Mouse (Mus musculus) heart, postnatal 0 days (tissue): ENCODE results near the gene Fmr1. TPM values are rescaled to one million over a fixed set of nuclear protein-coding genes. Genes with fewer than 3 reads are reported as not detected.

Experiments used
- ATAC-seq: fragments of 200-750 bp; cut with Nextera tagmentation; 2 replicates; pipeline ENCODE4 v1.8.0; 2017; ENCODE audit warnings: low read depth, moderate number of reproducible peaks, moderate library complexity; ENCODE audit not compliant: insufficient read depth
- DNase-seq: peaks from one replicate; pipeline ENCODE4 v3.0.0-alpha.2; 2016; ENCODE audit warnings: low spot score
- H3K27ac ChIP-seq: fragments of 300-500 bp; sonication (generic); 2 replicates; pipeline ENCODE4 v1.5.1; 2014; ENCODE audit warnings: low read depth, mild to moderate bottlenecking
- H3K27me3 ChIP-seq: fragments of 300-500 bp; sonication (generic); 2 replicates; pipeline ENCODE4 v1.6.1; 2014; ENCODE audit warnings: low read length, mixed read lengths; ENCODE audit not compliant: control insufficient read depth, insufficient read depth
- H3K36me3 ChIP-seq: fragments of 300-500 bp; sonication (generic); replicated peaks from 2 replicates; pipeline ENCODE4 v1.6.1; 2014; ENCODE audit warnings: low read length, mixed read lengths; ENCODE audit not compliant: control insufficient read depth, insufficient read depth
- H3K4me1 ChIP-seq: fragments of 300-500 bp; sonication (generic); 2 replicates; pipeline ENCODE4 v1.6.1; 2014; ENCODE audit warnings: antibody characterized with exemption; ENCODE audit not compliant: control insufficient read depth, insufficient read depth
- H3K4me2 ChIP-seq: fragments of 300-500 bp; sonication (generic); 2 replicates; pipeline ENCODE4 v1.6.1; 2014; ENCODE audit warnings: low read depth, mild to moderate bottlenecking, low read length, moderate library complexity
- H3K4me3 ChIP-seq: fragments of 300-500 bp; sonication (generic); 2 replicates; pipeline ENCODE4 v1.5.1; 2014; ENCODE audit warnings: low read depth, low read length
- H3K9ac ChIP-seq: fragments of 300-500 bp; sonication (generic); replicated peaks from 2 replicates; pipeline ENCODE4 v1.6.1; 2014; ENCODE audit warnings: low read depth, low read length, mixed read lengths
- H3K9me3 ChIP-seq: fragments of 300-500 bp; sonication (generic); replicated peaks from 2 replicates; pipeline ENCODE4 v1.6.1; 2016; ENCODE audit warnings: low read length; ENCODE audit not compliant: control insufficient read depth
- CTCF ChIP-seq: IDR thresholded peaks from 2 replicates; pipeline ENCODE4 v1.5.1; 2016; ENCODE audit warnings: antibody characterized with exemption, control low read depth, low read depth
- EP300 ChIP-seq: IDR thresholded peaks from 2 replicates; pipeline ENCODE4 v1.6.1; 2016; ENCODE audit warnings: antibody characterized with exemption, low read depth
- WGBS: fragments of 180-500 bp; shearing (Covaris S2); extraction: QIAGEN DNeasy Blood & Tissue Kit; methylation state at CpG from one replicate; pipeline ENCODE4 v1.1.7; 2014; 5-methylcytosine and 5-hydroxymethylcytosine counted together
- polyA plus RNA-seq: library from polyadenylated mRNA; unstranded; fragments of >200 nt; fragmentation: Nextera tagmentation; extraction: Ambion mirVana; gene quantifications from 2 replicates; pipeline ENCODE4 v1.2.1, GENCODE M21; 2015
- total RNA-seq: library from RNA; depleted of rRNA; stranded (reverse); fragments of >200 nt; gene quantifications from 2 replicates; pipeline ENCODE4 v1.2.3, GENCODE M21; 2014; ENCODE audit warnings: low replicate concordance; rRNA removed

Gene Fmr1
- total RNA-seq (15.0 and 16.1 TPM in 2 replicates), polyA plus RNA-seq (18.3 and 20.9 TPM in 2 replicates)

DNA sequence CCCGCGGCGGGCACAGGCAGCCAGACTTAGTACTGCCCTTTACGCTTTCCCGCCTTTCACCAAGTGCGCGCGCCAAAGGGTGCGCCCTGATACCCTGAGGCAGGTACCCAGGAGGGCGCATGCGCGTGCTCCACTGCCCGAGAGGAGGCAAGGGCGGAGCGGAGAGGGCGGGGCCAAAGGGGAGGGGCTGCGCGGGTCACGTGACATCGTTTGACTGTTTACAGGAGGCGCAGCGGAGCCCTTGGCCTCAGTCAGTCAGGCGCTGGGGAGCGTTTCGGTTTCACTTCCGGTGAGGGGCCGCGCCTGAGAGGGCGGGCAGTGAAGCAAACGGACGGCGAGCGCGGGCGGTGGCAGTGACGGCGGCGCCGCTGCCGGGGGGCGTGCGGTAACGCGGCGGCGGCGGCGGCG is at the start of gene Fmr1:
Fmr1 (plus strand) TSS at position 209 of the 408 bp plus-strand sequence.
- peak within 1 kb of the TSS; percentile 84 for H3K9ac ChIP-seq
- H3K27ac ChIP-seq, result peak within 1 kb of the TSS; percentile 94
- TF ChIP-seq EP300 (no peak), CTCF (no peak)
- no peaks in the 10 kb centered on the region for H3K4me1 ChIP-seq
- WGBS, result 9% methylated on average over 29 of the region's 49 CpGs
- DNase-seq (peak; percentile 89), ATAC-seq (peak; percentile 97)
- peak within 1 kb of the TSS; percentile 86 for H3K4me3 ChIP-seq
- H3K9me3 ChIP-seq, result no peaks in the 10 kb centered on the region
- H3K27me3 ChIP-seq, result no peaks in the 10 kb centered on the region
- H3K36me3 ChIP-seq, result no peaks in the 10 kb centered on the region
- H3K4me2 ChIP-seq, result peak within 1 kb of the TSS; percentile 66

DNA sequence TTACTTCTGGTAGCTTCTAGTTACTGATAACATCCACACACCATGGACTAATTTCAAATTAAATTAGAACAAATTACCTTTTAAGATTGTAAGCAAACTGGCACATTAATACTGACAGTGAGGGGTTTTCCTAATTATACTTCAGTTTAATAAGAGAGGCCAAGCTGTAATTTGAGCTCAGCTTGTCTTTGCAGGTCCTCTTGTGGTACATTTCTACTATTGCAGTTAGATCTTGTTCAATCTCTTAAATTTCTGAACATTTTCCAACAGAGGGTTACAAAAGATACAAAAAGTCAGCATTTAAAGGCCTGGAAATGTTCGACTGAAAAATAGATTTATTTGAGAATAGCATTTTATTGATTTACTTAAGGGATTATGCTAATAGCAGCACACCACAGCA is 36.7 kb upstream of the Fmr1 start:
- no peak for TF ChIP-seq EP300
- TF ChIP-seq CTCF, result no peak
- DNase-seq (no peak), ATAC-seq (no peak)
- Histone ChIP-seq H3K9me3 (no peaks in the 10 kb centered on the region), H3K4me2 (no peak overlapping the region), H3K4me3 (no peak overlapping the region), H3K36me3 (no peaks in the 10 kb centered on the region), H3K27me3 (no peaks in the 10 kb centered on the region), H3K27ac (no peak overlapping the region), H3K4me1 (no peaks in the 10 kb centered on the region), H3K9ac (no peak overlapping the region)
- WGBS, result 23% methylated on average over 1 of the region's 1 CpGs

DNA sequence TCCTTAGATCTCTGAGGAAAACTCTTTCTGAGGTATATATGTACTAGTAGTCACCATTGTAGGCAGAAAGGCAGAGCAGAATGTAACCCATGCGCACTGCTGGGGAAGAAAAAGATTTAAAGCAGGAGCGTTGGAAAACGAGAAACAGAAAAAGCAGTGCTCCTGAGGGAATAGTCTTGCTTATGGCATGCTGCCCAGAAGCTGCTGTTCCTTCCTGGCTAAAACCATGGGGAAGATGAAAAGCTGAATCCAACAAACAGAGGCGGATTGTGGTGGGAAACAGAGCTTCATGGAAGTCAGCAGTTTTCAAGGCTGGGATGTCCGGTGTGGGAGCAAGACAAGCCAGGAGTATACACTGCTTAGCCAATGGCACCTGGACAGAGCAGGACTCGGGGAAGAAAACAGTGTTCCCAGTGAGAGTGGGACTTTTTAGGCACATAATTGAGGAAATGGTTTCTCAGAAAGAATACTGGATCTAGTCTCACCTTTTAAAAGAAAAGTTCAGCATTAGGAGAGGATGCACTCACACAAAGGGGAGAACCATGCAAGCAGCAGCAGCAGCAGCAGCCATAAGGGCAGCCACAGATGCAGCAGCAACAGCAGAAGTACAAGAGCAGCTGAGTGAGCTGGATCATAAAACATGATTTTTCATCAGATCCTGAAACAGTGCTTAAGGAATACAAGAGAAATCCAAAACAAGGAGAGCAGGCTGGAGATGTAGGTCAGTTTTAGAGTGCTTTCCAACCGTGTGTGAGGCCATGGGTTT is 33.0 kb upstream of the Fmr1 start:
- no peak for TF ChIP-seq EP300
- TF ChIP-seq CTCF, result no peak
- Histone ChIP-seq H3K4me2 (no peak overlapping the region), H3K27ac (no peak overlapping the region), H3K9me3 (no peaks in the 10 kb centered on the region), H3K36me3 (no peaks in the 10 kb centered on the region), H3K4me3 (no peak overlapping the region), H3K9ac (no peak overlapping the region), H3K27me3 (no peaks in the 10 kb centered on the region), H3K4me1 (no peaks in the 10 kb centered on the region)
- peak; percentile 5 for DNase-seq
- 38% methylated on average over 7 of the region's 7 CpGs for WGBS
- ATAC-seq, result no peak

DNA sequence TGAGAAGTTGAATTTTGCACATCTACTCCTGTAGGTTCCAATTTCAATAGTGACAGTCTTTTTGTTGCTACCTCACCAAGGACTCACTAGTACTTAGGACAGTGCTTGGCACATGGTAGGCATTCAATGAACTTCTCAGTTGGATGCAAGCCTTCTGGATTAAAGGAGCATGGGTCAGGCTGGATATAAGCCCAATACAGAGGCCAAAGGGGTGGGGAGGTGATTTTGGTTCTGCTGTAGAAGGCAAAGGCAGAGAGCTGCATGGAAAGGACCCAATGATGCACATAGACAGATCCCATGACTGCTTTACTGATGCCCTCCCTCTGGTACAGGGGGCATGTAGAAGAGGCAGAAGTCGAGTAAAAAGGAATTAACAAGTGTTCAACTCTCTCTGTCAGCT is 833 bp upstream of the Fmr1 start:
- H3K4me3 ChIP-seq, result no peak overlapping the region

DNA sequence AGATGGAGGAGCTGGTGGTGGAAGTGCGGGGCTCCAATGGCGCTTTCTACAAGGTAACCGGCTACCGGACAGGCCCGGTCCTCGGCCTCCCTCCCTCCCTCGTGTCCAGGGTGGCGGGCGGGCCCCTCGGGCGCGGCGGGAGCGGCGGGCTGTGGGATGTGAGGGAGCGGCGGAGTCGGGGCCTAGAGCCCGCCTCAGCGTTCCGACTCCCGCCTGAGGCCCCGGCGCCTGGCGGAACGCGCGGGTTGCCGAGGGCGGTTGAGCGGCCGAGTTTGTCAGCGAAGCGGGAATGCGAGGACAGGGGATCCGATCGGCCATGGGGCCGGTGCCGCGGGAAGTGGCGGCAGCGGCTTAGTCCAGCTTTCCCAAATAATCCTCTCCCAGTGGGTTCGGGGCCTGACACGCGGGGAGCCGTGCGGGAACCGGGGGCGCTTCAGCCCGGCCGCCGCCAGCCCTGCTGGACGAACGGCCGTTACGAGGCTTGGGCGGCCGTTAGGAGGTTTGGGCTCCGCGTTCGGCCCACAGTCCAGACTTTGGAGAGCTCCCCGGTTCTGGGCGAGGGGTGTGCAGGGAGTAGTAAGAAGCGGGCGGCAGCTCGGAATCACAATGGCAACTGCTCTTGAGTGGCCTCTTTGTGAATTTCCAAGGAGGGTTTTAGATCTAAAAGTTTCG is 610 bp downstream of the Fmr1 start:
- peak overlapping the region; percentile 94 for H3K27ac ChIP-seq
- H3K4me2 ChIP-seq, result peak overlapping the region; percentile 59
- DNase-seq, result no peak
- TF ChIP-seq CTCF (no peak), EP300 (no peak)
- no peaks in the 10 kb centered on the region for H3K27me3 ChIP-seq
- H3K9ac ChIP-seq, result peak overlapping the region; percentile 84
- peak overlapping the region; percentile 86 for H3K4me3 ChIP-seq
- WGBS, result 17% methylated on average over 53 of the region's 67 CpGs
- H3K36me3 ChIP-seq, result no peaks in the 10 kb centered on the region
- H3K4me1 ChIP-seq, result no peaks in the 10 kb centered on the region
- H3K9me3 ChIP-seq, result no peaks in the 10 kb centered on the region
- peak; percentile 65 for ATAC-seq

More for the DNA sequence above, 833 bp upstream of the Fmr1 start:
- Histone ChIP-seq H3K9me3 (no peaks in the 10 kb centered on the region), H3K9ac (no peak overlapping the region), H3K36me3 (no peaks in the 10 kb centered on the region), H3K27ac (0 out of 2 replicates have a peak overlapping the region, but pooled peaks have one; percentile 53), H3K27me3 (no peaks in the 10 kb centered on the region), H3K4me1 (no peaks in the 10 kb centered on the region), H3K4me2 (peak overlapping the region; percentile 66; the same call in 1 of the 2 replicates)
- DNase-seq (no peak), ATAC-seq (no peak)
- 30% methylated on average over 1 of the region's 1 CpGs for WGBS
- TF ChIP-seq EP300 (no peak), CTCF (no peak)
